Mouse (Mus musculus): ENCODE measurements around the gene Kcnb1. TPM values are rescaled to one million over a fixed set of nuclear protein-coding genes. Genes with fewer than 3 reads are reported as not detected.
"Not testable (repeated sequence)": the region's sequence is repeated elsewhere in the genome, so short reads cannot be mapped to it uniquely, and the experiment has no call there.

Gene Kcnb1
- polyA plus RNA-seq, 1 experiment from 2014 or later, result 0.13 TPM

DNA sequence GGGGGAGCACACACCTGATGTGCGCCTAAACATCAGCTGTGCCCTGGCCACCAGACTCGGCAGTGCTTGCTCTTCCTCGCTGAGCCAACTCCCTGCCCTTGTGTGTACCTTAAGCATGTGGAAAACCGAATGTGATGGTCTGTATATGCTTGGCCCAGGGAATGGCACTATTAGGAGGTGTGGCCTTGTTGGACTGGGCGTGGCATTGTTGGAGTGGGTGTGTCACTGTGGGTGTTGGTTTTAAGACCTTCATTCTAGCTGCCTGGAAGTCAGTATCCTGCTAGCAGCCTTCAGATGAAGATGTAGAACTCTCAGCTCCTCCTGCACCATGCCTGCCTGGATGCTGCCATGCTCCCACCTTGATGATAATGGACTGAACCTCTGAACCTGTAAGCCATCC lies 14.7 kb upstream of the Kcnb1 start:
- H3K36me3 ChIP-seq (replicated peaks); ATAC-seq (ENCODE audit: insufficient read depth); H3K9me3 ChIP-seq (replicated peaks); H3K4me2 ChIP-seq; H3K4me1 ChIP-seq (replicated peaks); H3K27me3 ChIP-seq; H3K27ac ChIP-seq (replicated peaks); H3K9ac ChIP-seq; H3K4me3 ChIP-seq (replicated peaks): not testable (repeated sequence)
- WGBS (ENCODE audit: insufficient replicate concordance), result 64% methylated on average over 5 of the region's 5 CpGs

DNA sequence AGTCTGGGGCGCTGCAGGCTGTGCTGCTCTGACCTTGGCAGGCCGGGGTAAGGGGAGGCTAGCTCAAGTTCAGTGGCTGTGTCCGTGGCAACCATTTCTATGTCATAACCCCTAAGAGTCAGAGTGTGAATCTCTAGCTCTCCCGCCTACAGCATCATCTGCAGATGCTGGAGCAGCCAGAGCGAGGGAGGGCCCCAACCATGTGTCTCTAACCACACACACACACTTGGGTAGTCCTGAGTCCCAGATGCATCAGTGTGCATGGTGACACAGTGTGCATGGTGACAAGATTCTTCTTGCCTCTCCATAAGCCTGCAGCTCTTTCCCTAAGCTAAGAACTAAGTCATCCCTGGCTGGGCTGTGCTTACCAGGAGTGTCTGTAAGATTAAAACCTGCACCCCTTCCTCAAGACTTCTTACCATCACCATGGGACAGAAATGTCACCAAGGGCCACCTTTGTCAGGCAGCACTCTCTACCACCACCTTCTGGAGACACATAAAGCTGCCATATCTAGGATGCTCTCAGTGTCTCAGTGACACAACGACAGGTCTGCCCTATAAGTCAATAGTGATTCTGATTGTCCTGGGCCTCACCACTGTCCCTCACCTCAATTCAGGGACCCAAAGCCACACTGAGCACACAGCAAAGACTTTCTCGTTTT lies 13.7 kb upstream of the Kcnb1 start:
- Histone ChIP-seq H3K9ac (no peak overlapping the region), H3K4me3 (replicated peaks) (no peak overlapping the region), H3K9me3 (replicated peaks) (no peaks in the 10 kb centered on the region), H3K27me3 (no peaks in the 10 kb centered on the region; the same call in 1 of the 2 replicates), H3K27ac (replicated peaks) (no peak overlapping the region), H3K4me1 (replicated peaks) (no peaks in the 10 kb centered on the region), H3K4me2 (no peak overlapping the region), H3K36me3 (replicated peaks) (no peaks in the 10 kb centered on the region)
- ATAC-seq (ENCODE audit: insufficient read depth), result no peak
- WGBS (ENCODE audit: insufficient replicate concordance), result 59% methylated on average over 7 of the region's 7 CpGs

DNA sequence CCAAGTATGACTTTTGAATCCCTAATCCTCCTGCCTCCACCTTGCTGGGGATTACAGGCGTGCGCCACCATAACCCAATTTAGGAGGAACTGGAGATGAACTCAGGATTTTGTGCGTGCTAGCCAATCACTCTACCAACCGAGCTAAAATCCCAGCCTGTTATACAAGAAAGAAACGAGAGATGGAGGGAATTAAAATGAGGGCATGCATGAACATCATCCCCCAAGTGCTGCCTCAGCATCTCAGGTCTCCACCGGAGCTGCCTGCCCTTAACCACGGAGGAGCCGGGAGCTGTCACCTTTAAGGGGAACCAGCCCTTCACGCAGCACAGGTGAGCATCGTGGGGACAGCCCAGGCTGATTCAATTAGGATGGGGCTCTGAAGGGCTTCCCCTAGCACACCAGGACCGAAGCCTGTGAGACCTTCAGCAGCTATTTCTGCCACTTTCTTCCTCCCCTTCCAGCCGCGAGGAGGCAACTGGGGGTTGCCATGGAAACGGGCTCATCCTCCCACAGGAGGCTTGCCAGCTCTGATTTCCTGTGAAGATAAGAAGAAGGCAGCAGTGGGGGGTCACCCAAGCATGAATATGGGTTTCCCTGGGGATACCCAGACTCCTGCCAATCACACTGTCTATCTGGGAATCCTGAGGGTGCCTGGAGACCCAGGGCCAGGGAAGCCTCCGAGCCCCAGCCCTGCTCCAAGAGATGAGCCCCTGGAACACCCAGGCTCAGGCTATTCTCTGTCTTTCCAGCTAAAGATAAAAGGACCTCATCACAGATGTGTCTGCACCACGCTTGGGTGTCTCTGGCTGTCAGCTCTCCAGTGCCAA lies 11.7 kb upstream of the Kcnb1 start:
- H3K4me2 ChIP-seq, result no peak overlapping the region
- no peak overlapping the region for H3K9ac ChIP-seq
- no peaks in the 10 kb centered on the region for H3K36me3 ChIP-seq (replicated peaks)
- no peak for ATAC-seq (ENCODE audit: insufficient read depth)
- 41% methylated on average over 16 of the region's 16 CpGs for WGBS (ENCODE audit: insufficient replicate concordance)
- no peak overlapping the region for H3K4me3 ChIP-seq (replicated peaks)
- no peak overlapping the region for H3K27ac ChIP-seq (replicated peaks)
- no peaks in the 10 kb centered on the region for H3K4me1 ChIP-seq (replicated peaks)
- no peaks in the 10 kb centered on the region; the same call in 1 of the 2 replicates for H3K27me3 ChIP-seq
- no peaks in the 10 kb centered on the region for H3K9me3 ChIP-seq (replicated peaks)

DNA sequence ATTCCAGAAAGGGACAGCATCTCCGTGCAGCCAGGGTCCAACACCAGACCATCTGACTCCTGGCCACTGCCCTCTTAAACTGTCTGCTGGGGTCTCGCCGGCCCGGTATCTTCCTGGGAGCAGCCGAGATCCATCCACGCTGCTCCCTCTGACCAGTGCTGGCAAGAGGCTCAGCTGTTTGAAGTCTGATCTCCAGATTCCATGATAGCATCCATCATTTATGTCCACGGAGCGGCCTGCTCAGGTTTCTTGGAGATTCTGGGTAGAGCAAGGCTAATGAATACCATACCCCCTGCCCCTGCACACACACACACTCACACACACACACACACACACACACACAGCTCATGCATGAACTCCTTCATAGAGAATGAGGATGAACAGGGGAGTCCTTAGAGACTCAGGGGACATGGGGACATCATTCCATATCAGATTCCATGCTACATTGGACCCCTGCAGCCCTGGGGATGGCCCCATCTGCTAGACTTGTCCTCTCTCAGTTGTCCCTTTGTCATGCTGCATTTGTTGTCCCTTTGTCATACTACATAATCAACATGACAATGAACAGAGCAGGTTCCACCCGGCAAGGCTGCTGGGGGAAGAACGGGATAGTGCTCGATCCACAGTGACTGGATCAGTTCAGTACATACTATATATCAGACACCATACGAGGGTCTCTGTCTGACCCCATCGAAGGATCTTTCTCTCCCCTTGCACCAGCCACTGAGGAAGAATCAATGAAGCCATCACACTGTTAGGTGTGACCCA lies 8.9 kb upstream of the Kcnb1 start:
- ATAC-seq (ENCODE audit: insufficient read depth), result no peak
- no peaks in the 10 kb centered on the region for H3K36me3 ChIP-seq (replicated peaks)
- H3K9ac ChIP-seq, result no peak overlapping the region
- no peak overlapping the region for H3K4me3 ChIP-seq (replicated peaks)
- H3K27me3 ChIP-seq, result no peaks in the 10 kb centered on the region; the same call in 1 of the 2 replicates
- H3K9me3 ChIP-seq (replicated peaks), result no peaks in the 10 kb centered on the region
- H3K4me2 ChIP-seq, result no peak overlapping the region
- H3K27ac ChIP-seq (replicated peaks), result no peak overlapping the region
- WGBS (ENCODE audit: insufficient replicate concordance), result 61% methylated on average over 13 of the region's 13 CpGs
- H3K4me1 ChIP-seq (replicated peaks), result no peaks in the 10 kb centered on the region

DNA sequence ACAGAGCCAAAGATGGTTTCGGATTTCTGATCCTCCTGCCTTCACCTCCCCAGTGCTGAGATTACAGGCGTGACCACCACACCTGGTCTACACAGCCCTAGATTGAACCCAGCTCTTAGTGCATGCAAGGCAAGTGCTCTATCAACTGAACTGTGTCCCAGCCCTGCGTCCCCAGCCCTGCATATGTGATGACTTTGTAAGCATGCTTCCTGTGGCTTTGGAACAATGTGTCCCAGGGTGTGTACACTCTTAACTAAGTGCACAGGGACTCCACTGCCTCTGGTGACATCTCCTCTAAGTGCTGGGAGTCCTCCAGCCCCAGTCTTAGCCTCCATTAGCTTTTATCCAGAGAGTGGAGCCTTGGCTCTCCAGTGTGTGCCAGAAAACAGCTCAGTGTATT lies 3.4 kb upstream of the Kcnb1 start:
- no peak overlapping the region for H3K27ac ChIP-seq (replicated peaks)
- WGBS (ENCODE audit: insufficient replicate concordance), result 53% methylated on average over 3 of the region's 3 CpGs
- H3K9me3 ChIP-seq (replicated peaks), result no peaks in the 10 kb centered on the region
- no peak overlapping the region for H3K4me3 ChIP-seq (replicated peaks)
- no peaks in the 10 kb centered on the region for H3K36me3 ChIP-seq (replicated peaks)
- no peak for ATAC-seq (ENCODE audit: insufficient read depth)
- H3K27me3 ChIP-seq, result peaks cover 47% of the 10 kb centered on the region
- no peak overlapping the region for H3K4me2 ChIP-seq
- H3K9ac ChIP-seq, result no peak overlapping the region
- peaks cover 11% of the 10 kb centered on the region for H3K4me1 ChIP-seq (replicated peaks)

DNA sequence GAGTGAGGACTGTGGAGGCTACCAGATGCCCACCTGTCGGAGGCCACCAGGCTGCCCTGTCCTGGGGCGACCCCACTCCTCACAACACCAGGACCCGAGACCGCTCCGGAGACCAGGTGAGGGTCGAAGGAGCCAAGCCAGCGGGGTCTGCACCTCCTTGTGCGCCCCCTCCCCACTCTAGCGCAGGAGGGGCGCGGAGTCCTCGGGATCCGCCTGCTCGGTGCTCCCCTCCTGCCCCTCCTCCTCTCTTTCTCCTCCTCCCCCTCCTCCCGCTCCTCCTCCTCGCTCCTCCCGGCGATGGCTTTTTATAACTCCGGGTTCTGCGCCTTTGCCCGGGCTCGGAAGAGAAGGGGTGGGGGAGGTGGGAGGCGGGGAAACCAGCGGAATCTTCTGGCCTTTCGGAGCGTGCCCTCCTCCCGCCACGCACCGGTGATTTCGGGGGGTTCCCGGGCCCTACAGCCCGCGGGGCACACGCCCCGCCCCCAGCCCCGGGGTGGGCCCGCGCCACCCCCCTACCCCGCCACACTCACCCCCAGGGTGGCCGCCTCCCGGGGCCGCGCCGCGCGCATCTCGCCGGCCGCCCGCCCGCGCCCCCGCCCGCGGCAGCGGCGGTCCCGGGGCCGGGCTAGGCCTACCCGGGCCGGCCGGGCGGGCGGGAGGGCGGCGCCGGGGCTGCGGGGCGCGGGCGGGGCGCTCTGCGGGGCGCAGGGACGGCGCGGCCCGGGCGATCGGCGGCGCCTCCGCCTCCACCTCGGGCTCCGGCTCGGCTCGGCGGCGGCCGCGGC lies 472 bp downstream of the Kcnb1 start:
- Histone ChIP-seq H3K27ac (replicated peaks) (no peak overlapping the region), H3K4me2 (peak overlapping the region; percentile 65), H3K36me3 (replicated peaks) (no peaks in the 10 kb centered on the region), H3K27me3 (peaks cover 82% of the 10 kb centered on the region), H3K9me3 (replicated peaks) (no peaks in the 10 kb centered on the region), H3K9ac (no peak overlapping the region), H3K4me1 (replicated peaks) (peaks cover 11% of the 10 kb centered on the region), H3K4me3 (replicated peaks) (peak overlapping the region; percentile 51)
- WGBS (ENCODE audit: insufficient replicate concordance), result 3% methylated on average over 63 of the region's 91 CpGs
- ATAC-seq (ENCODE audit: insufficient read depth), result peak; percentile 26; the same call in 1 of the 2 replicates

DNA sequence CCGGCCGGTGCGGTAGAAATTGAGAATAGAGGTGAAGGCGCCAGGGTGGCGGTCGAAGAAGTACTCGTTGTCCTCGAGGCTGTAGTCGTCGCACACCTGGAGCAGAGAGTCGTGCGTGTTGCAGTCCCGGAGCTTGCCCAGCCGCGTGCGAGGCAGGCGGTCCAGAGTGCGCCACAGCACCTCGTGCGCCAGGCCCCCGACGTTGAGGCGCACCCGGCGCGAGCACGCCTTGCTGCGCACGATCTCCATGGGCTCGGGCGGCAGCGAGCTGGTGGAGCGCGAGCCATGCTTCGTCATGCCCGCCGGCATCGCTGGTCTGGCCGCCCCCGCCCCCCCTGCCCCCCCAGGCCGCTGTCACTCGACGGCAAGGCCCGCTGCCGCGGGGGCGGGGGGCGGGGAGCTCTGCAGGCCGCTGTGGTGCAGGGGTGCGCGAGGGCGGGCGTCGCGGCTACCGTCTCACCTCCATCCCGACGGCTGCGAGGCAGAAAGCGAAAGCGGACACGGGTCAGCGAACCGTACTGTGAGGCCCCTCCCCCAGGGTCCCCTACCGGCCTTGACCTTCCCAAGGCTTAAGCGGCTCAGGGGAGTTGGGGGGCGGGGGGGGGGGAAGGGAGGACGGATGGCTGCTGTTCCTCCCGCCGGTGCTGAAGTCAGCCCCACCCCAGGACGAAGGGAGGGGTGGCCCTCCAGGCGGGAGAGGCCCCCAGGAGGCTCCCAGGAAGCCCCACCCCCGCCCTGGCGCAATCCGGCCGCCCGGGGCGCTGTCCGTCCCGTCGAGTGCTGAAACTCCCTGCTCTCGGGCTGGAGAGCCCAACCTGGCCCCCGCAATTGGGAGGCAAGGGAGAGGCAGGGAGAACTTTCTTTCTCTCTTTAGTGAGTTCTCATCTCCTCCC lies 1.4 kb downstream of the Kcnb1 start:
- 14% methylated on average over 70 of the region's 83 CpGs for WGBS (ENCODE audit: insufficient replicate concordance)
- H3K4me3 ChIP-seq (replicated peaks), result peak overlapping the region; percentile 51
- no peaks in the 10 kb centered on the region for H3K36me3 ChIP-seq (replicated peaks)
- no peaks in the 10 kb centered on the region for H3K9me3 ChIP-seq (replicated peaks)
- peak overlapping the region; percentile 65 for H3K4me2 ChIP-seq
- no peak overlapping the region for H3K9ac ChIP-seq
- peaks cover 82% of the 10 kb centered on the region for H3K27me3 ChIP-seq
- ATAC-seq (ENCODE audit: insufficient read depth), result peak; percentile 54
- peaks cover 11% of the 10 kb centered on the region for H3K4me1 ChIP-seq (replicated peaks)
- no peak overlapping the region for H3K27ac ChIP-seq (replicated peaks)

DNA sequence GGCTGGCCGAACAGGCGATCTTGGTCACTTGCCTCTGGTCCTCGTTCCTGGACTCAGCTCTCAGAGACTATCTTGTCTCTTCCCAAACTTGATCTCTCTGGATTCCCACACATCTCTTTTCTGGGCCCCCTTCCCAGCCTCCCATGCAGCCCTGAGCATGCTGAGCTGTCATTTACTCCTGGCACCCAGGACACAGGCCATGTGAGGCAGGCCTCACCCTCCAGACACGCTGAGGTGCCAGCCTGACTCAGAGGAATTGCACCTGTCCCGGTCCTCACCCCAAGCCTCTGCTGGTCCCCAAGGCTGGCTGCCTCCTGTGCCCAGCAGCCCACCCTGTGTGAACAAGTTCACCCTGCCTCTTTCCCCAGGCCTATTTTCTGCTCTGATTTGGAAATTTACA lies 2.8 kb downstream of the Kcnb1 start:
- no peak overlapping the region for H3K9ac ChIP-seq
- no peak overlapping the region for H3K4me2 ChIP-seq
- no peaks in the 10 kb centered on the region for H3K36me3 ChIP-seq (replicated peaks)
- H3K4me1 ChIP-seq (replicated peaks), result peaks cover 11% of the 10 kb centered on the region
- 62% methylated on average over 5 of the region's 5 CpGs for WGBS (ENCODE audit: insufficient replicate concordance)
- peaks cover 72% of the 10 kb centered on the region for H3K27me3 ChIP-seq
- ATAC-seq (ENCODE audit: insufficient read depth), result no peak
- H3K9me3 ChIP-seq (replicated peaks), result no peaks in the 10 kb centered on the region
- H3K4me3 ChIP-seq (replicated peaks), result no peak overlapping the region
- no peak overlapping the region for H3K27ac ChIP-seq (replicated peaks)

DNA sequence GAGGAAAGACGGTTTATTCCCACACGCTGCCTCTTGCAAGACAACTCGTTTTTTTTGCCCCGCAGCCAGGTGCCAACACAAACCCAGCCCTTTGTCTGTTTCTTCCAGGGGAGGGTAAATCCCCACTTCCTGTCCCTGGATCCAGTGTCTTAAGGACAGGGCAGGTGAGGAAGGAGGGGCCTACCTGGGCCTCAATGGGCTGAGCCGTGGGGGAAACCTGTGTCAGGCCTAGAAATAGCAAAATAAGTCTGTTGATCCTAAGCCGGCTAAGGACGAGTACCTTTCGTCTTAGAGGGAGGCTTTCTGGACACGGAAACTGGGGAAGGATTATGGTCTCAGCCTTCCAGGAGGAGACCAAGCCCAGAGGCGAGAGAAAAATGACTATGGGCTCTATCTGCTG lies 3.4 kb downstream of the Kcnb1 start:
- no peak for ATAC-seq (ENCODE audit: insufficient read depth)
- Histone ChIP-seq H3K36me3 (replicated peaks) (no peaks in the 10 kb centered on the region), H3K4me2 (no peak overlapping the region), H3K4me1 (replicated peaks) (peaks cover 11% of the 10 kb centered on the region), H3K9me3 (replicated peaks) (no peaks in the 10 kb centered on the region), H3K9ac (no peak overlapping the region), H3K4me3 (replicated peaks) (no peak overlapping the region), H3K27ac (replicated peaks) (no peak overlapping the region), H3K27me3 (peaks cover 67% of the 10 kb centered on the region)
- 41% methylated on average over 10 of the region's 10 CpGs for whole genome bisulfite sequencing (ENCODE audit: insufficient replicate concordance)

DNA sequence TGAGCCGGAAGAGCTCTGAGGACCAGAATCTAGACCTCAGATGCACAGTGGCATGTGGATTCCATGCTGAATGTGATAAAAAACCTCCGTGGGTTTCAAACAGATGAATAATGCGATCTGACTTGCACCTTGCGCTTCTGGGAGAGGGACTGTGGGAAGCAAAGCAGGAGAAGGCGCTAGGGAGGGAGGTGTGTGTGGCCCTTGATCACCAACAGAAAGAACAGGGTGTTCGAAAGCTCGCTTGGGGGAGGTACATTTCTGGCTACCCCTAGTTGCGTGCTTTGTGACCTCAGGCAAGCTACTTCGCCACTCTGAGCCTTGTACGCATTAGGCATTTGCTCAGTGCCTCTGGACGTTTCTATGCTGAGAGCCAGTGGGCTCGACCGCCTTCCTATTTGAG lies 4.0 kb downstream of the Kcnb1 start:
- H3K9me3 ChIP-seq (replicated peaks), result no peaks in the 10 kb centered on the region
- peaks cover 61% of the 10 kb centered on the region for H3K27me3 ChIP-seq
- H3K4me1 ChIP-seq (replicated peaks), result peaks cover 11% of the 10 kb centered on the region
- no peak for ATAC-seq (ENCODE audit: insufficient read depth)
- 47% methylated on average over 13 of the region's 13 CpGs for WGBS (ENCODE audit: insufficient replicate concordance)
- no peak overlapping the region for H3K27ac ChIP-seq (replicated peaks)
- no peak overlapping the region for H3K4me3 ChIP-seq (replicated peaks)
- no peak overlapping the region for H3K4me2 ChIP-seq
- no peaks in the 10 kb centered on the region for H3K36me3 ChIP-seq (replicated peaks)
- H3K9ac ChIP-seq, result no peak overlapping the region

Data from liver, embryonic 15.5 days (tissue).